Mouse (Mus musculus): ENCODE results near the gene Coq2.

The Coq2 gene

GRCm38 (mm10) chr5:100674711-100675376, at the start of gene Coq2:
TSS of gene Coq2 (minus strand) at chr5:100675140.
- peak; percentile 52 to 57 for DNase-seq (ENCODE audit: low read depth in 1 of 2, low spot score in 2 of 2)

DNA sequence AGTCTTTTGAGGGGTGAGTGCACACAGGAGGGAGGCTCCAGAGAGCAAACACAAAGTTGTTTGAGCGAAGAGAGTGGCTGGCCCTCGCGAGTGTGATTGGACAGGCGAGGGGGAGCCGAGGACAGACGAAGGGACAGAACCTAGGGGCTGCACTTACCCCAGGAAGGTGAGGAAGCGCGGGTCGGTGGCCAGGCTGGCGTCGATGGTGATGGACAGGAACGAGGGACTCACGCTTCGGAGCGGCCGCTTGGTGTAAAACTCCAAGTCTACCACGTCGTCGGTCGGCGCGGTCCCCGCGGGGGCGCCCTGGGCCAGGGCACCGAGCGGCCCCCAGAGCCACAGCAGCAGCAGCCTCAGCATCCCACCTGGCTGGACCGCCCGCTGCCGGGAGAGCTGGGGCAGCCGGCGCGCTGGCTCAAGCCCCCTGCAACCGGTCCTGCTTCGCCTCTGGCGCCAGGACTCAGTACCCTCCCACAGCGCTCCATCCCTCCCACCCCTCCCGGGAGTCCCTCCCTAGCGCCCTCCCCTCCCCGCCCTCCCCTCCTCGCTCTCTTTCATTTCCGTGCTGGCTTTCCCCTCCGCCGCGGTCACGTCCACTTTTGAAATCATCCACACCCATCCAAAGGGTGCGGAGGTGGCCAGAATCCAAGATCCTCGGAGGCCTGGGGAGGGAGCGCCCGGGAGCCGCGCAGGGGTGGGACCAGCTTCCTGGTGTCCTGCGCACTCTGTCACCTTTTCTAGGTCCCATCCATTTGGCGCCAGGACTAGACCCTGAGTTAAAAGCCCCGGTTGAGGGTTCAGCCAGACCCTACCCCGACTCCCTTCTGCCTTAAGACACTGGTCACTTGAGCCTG, 44.5 kb upstream of the Coq2 start, which contains the start of gene Hpse:
Gene Hpse (minus strand): TSS at position 482 of the 854 bp plus-strand sequence.
- peak in 1 of 2 experiments; percentile 20 for DNase-seq (ENCODE audit: low read depth in 1 of 2, low spot score in 2 of 2)

- DNase-seq (ENCODE audit: low read depth in 1 of 2, low spot score in 2 of 2), result no peak
Measured at GRCm38 (mm10) chr5:100716762-100717161, 41.8 kb upstream of the Coq2 start.

GRCm38 (mm10) chr5:100711219-100711618, 36.3 kb upstream of the Coq2 start:
- no peak for DNase-seq (ENCODE audit: low read depth in 1 of 2, low spot score in 2 of 2)

- no peak for DNase-seq (ENCODE audit: low read depth in 1 of 2, low spot score in 2 of 2)
Measured at GRCm38 (mm10) chr5:100710012-100710411, 35.1 kb upstream of the Coq2 start.

GRCm38 (mm10) chr5:100709035-100709434, 34.1 kb upstream of the Coq2 start:
- DNase-seq (ENCODE audit: low read depth in 1 of 2, low spot score in 2 of 2), result no peak

- DNase-seq (ENCODE audit: low read depth in 1 of 2, low spot score in 2 of 2), result no peak
Measured at GRCm38 (mm10) chr5:100706675-100707074, 31.7 kb upstream of the Coq2 start.

- no peak for DNase-seq (ENCODE audit: low read depth in 1 of 2, low spot score in 2 of 2)
Measured at GRCm38 (mm10) chr5:100704272-100704671, 29.3 kb upstream of the Coq2 start.

GRCm38 (mm10) chr5:100702325-100702724, 27.4 kb upstream of the Coq2 start:
- DNase-seq (ENCODE audit: low read depth in 1 of 2, low spot score in 2 of 2), result no peak

- DNase-seq (ENCODE audit: low read depth in 1 of 2, low spot score in 2 of 2), result no peak
Measured at GRCm38 (mm10) chr5:100700861-100701620, 26.1 kb upstream of the Coq2 start.

GRCm38 (mm10) chr5:100697886-100698285, 22.9 kb upstream of the Coq2 start:
- DNase-seq (ENCODE audit: low read depth in 1 of 2, low spot score in 2 of 2), result no peak

GRCm38 (mm10) chr5:100697398-100697797, 22.5 kb upstream of the Coq2 start:
- DNase-seq (ENCODE audit: low read depth in 1 of 2, low spot score in 2 of 2), result no peak

- no peak for DNase-seq (ENCODE audit: low read depth in 1 of 2, low spot score in 2 of 2)
Measured at GRCm38 (mm10) chr5:100685631-100686030, 10.7 kb upstream of the Coq2 start.

DNA sequence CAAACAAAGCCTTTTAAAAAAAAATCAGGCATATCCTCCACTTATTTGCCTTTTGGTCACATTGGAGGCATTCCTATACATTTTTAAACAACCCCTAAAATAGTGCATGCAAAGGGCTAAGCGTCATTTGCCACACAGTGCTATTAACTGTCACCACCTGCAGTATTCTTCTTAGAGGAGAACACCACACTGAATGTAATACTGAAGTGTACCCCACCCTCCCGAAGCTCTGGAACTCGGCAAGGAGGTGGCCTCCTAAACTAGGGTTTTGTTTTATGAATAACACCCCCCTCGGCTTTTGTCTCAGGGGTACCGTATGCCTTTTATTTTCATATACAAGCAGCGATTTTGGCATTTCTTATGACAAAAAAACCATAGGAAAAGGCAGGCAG, 5.6 kb upstream of the Coq2 start:
- DNase-seq (ENCODE audit: low read depth in 1 of 2, low spot score in 2 of 2), result no peak

GRCm38 (mm10) chr5:100679911-100680541, 5.1 kb upstream of the Coq2 start:
- DNase-seq (ENCODE audit: low read depth in 1 of 2, low spot score in 2 of 2), result no peak

GRCm38 (mm10) chr5:100673745-100674486, 1.0 kb downstream of the Coq2 start:
- peak; percentile 47 to 73 for DNase-seq (ENCODE audit: low read depth in 1 of 2, low spot score in 2 of 2)

DNA sequence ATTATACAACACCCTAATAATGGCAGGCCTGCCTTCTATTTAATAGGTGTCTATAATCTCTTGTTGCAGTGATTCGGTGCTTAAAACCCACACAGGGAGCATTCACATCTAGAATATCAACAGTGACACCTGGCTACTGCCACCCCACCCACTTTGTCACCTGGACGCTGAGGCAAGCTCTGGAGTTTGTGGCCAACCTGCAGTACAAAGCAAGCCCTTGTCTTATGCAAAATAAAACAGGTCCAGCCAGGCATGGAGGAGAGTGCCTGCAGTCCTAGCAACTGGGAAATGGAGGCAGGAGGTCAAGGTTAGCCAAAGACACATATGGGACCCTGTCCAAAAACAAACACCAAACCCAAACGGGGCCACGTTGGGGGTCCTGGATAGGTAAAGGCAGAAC, 2.5 kb downstream of the Coq2 start:
- DNase-seq (ENCODE audit: low read depth in 1 of 2, low spot score in 2 of 2), result no peak

- no peak for DNase-seq (ENCODE audit: low read depth in 1 of 2, low spot score in 2 of 2)
Measured at GRCm38 (mm10) chr5:100671897-100672296, 3.0 kb downstream of the Coq2 start.

DNA sequence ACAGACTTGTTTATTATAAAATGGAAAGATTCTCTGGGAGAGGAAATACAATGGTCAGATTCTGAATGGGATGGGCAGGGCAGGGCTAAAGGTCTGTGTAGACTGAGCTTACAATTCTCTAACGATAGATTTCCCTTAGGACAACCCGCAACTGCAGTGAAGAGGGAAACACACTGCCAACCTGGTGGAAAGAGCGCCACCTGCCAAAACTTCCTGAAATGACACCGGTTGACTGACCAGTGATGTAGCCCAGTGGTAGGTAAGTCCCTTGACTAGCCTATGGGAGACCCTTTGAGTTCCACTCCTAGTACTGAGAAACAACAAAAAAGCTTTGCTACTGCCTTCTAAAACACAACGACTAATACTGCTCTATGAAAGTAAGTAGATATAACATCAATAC, 3.5 kb downstream of the Coq2 start:
- peak in 1 of 2 experiments; percentile 32 for DNase-seq (ENCODE audit: low read depth in 1 of 2, low spot score in 2 of 2)

DNA sequence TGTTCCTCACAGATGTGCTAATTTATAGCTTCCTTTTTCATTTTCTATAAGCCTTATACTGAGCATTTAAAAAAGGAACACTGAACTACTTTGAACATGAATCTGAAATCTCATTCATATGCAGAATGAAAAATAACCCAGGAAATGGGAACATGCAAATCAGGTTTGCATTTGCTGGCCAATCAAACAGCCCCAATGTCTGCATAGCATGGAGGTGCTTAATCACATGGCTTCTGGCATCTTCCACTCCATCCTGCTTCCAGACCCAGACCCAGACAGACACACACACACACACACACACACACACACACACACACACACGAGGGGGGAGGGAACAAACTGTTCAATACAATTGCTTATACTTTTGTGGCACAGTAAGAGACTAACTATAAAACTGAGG, 8.0 kb downstream of the Coq2 start:
- DNase-seq (ENCODE audit: low read depth in 1 of 2, low spot score in 2 of 2), result no peak
